Mouse (Mus musculus) retina, embryonic 14.5 days (tissue): ENCODE results near the gene N6amt1.
A peak's percentile ranks its signal among the peaks of the same experiment; 100 is the strongest.

ENCODE experiments used
- DNase-seq: peaks from one replicate; pipeline ENCODE4 v3.0.0-alpha.2; 2015; ENCODE audit warnings: low spot score

N6amt1 gene

DNA sequence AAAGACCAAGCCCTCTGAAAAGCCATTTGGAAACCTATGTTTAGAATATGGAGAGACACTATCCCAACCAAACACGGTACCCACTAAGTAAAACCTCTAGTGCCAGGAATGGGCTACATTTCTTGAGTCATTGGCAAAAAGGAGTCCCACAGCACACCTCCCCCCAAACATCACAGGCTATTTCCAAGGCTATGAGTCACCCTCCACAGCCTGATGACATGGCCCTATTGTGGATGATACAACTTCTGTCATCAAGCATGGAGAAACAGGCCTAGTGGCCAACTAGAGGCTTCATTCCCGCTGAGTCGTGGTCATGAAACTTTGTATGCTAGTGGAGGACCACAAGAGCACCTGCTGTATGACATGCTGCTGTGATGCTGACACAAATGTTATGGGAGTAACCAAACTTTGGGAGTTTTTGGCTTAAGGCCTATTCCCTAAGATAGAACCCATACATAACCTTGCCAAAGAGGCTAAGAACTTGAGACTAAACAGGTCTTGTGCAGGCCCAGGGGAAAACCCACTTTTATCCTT, 33.5 kb downstream of the N6amt1 start:
- no peak for DNase-seq

DNA sequence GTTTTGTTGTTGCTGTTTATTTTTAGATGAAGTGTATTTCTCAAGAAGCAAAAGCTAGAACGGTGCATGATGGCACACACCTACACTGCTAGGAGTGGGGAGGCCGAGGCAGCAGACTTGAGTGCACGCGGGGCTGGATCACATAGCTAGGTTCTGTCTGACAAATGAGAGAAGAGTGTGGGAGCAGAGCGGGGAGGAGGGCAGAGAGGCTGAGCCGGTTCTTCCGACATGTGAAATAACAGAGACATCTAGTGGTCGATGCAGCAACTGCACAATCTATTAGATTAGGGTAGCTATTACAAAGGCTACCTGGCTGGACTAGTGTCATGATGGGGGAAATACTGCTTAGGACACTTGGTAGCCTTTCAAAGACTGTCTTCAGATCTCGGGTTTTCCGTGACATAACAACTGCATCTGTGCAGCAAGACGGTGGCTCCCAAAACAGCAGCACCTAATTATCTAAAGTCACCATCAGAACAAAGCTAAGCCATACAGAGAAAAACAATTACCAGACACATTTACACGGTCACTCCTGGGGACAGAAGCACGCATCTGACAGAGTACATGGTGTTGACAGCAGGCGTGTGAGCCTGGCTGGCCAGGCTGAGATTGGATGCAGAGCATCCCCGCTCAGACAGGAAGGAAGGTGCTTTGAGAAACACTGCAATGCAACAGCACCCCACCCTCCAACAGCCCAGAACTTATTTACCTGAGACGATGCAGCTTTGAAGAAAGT, 40.0 kb downstream of the N6amt1 start:
- DNase-seq, result peak; percentile 81

DNA sequence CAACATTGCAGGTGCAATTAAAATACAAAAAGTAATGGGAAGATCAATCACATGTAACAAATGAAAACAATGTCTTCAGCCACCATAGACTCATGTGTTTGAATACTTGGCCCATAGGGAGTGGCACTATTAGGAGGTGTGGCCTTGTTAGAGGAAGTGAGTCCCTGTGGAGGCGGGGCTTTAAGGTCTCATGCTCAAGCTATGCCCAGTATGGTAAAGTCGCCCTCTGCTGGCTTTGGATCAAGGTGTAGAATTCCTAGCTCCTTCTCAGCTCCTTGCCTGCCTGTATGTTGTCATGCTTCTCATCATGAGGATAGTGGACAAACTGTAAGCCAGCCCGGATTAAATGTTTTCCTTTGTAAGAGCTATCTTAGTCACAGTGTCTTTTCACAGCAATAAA, 51.0 kb downstream of the N6amt1 start:
- DNase-seq, result no peak
